Mouse (Mus musculus) midbrain, embryonic 11.5 days (tissue): ENCODE measurements at regions not wholly inside any gene's neighbourhood (a gene's known extent, or its start where the extent isn't known, plus 50 kb on each side); places are given as distances from the start of the nearest gene placed in this dataset.

Experiments used
- ATAC-seq: fragments of 200-750 bp; cut with Nextera tagmentation; 2 replicates; pipeline ENCODE4 v1.8.0; 2017; ENCODE audit warnings: moderate TSS enrichment, moderate library complexity; ENCODE audit not compliant: low FRiP score
- DNase-seq: peaks from one replicate; pipeline ENCODE4 v3.0.0; 2015; ENCODE audit warnings: low spot score; ENCODE audit errors: missing footprints
- H3K27ac ChIP-seq: fragments of 300-500 bp; sonication (generic); 2 replicates; pipeline ENCODE4 v1.5.1; 2014; ENCODE audit warnings: low read depth, low read length
- H3K27me3 ChIP-seq: fragments of 300-500 bp; sonication (generic); 2 replicates; pipeline ENCODE4 v1.6.1; 2014; ENCODE audit warnings: mild to moderate bottlenecking, low read length, moderate library complexity, mixed read lengths; ENCODE audit not compliant: control insufficient read depth, insufficient read depth
- H3K36me3 ChIP-seq: fragments of 300-500 bp; sonication (generic); 2 replicates; pipeline ENCODE4 v1.6.1; 2014; ENCODE audit warnings: mild to moderate bottlenecking, low read length, moderate library complexity, mixed read lengths; ENCODE audit not compliant: control insufficient read depth, insufficient read depth
- H3K4me1 ChIP-seq: fragments of 300-500 bp; sonication (generic); 2 replicates; pipeline ENCODE4 v1.6.1; 2014; ENCODE audit warnings: low read length; ENCODE audit not compliant: control insufficient read depth, insufficient read depth
- H3K4me2 ChIP-seq: fragments of 300-500 bp; sonication (generic); 2 replicates; pipeline ENCODE4 v1.6.1; 2014; ENCODE audit warnings: mild to moderate bottlenecking, moderate library complexity
- H3K4me3 ChIP-seq: fragments of 300-500 bp; sonication (generic); 2 replicates; pipeline ENCODE4 v1.5.1; 2014; ENCODE audit warnings: low read depth, low read length
- H3K9ac ChIP-seq: fragments of 300-500 bp; sonication (generic); 2 replicates; pipeline ENCODE4 v1.6.1; 2014; ENCODE audit warnings: low read length
- H3K9me3 ChIP-seq: fragments of 300-500 bp; sonication (generic); 2 replicates; pipeline ENCODE4 v1.6.1; 2016; ENCODE audit warnings: low read length; ENCODE audit not compliant: control insufficient read depth
- WGBS: fragments of 180-500 bp; shearing (Covaris S2); extraction: QIAGEN DNeasy Blood & Tissue Kit; methylation state at CpG from one replicate; pipeline ENCODE4 v1.1.7; 2014; 5-methylcytosine and 5-hydroxymethylcytosine counted together

DNA sequence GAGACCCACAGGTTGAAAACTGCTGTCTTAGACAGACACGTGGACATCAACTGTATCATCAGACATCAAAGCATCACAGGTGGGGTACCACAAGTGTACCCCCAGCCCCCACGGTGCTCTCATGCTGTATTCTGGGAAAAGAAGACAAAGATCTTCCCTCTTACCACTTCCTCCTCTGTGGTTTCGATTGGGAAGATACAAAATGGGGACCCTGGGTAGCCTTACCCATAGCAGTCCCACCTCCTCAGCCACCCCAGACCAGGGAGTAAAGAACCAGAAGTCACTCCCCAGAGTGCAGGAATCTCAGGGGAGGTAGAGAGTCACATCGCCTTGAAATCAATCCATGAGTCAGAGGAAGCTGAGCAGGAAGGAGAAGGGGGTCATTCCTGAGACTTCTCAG is 60.7 kb upstream of the Ctnnb1 start:
- Histone ChIP-seq H3K4me2 (no peak overlapping the region), H3K36me3 (no peaks in the 10 kb centered on the region), H3K9me3 (no peaks in the 10 kb centered on the region), H3K4me3 (no peak overlapping the region), H3K27me3 (no peaks in the 10 kb centered on the region), H3K4me1 (0 out of 2 replicates have a peak, but pooled peaks cover 4% of the 10 kb centered on the region), H3K27ac (no peak overlapping the region), H3K9ac (no peak overlapping the region)
- DNase-seq (no peak), ATAC-seq (no peak)
- 87% methylated on average over 4 of the region's 4 CpGs for whole genome bisulfite sequencing

DNA sequence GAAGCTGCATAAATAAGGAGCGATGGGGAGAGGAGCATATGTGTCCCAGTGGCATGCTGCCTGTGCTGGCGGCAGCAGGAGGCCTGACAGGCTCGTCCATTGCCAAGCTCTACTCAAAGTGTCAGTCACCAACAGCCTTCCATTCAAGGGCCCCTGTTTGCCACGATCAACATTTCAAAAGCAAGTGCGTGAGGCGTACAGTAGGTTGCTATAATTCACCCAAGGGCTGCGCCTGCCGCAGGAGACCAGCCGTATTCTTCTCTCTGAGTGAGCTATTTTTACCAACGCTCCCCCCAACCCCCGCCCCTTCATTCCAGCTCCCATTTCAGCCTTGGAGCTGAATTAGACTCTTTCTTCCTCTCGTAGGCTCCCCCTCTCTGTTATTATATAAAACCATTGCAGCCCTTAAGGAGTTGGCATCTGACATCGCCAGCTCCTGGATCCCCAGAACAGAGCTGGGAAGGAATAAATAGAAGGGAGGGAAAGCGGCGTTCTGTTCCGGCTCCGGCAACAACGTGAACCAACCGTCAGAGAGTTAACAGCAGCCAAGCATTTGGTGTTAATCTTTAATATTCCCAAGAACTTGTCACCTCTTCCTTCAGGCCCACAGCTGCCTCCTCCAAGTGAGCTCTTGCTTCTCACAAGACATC is 59.5 kb upstream of the Ctnnb1 start:
- Histone ChIP-seq H3K4me2 (no peak overlapping the region), H3K9me3 (no peaks in the 10 kb centered on the region), H3K27ac (no peak overlapping the region), H3K27me3 (no peaks in the 10 kb centered on the region), H3K4me1 (0 out of 2 replicates have a peak, but pooled peaks cover 4% of the 10 kb centered on the region), H3K36me3 (no peaks in the 10 kb centered on the region), H3K4me3 (no peak overlapping the region), H3K9ac (no peak overlapping the region)
- ATAC-seq (no peak), DNase-seq (no peak)
- WGBS, result 64% methylated on average over 19 of the region's 19 CpGs

DNA sequence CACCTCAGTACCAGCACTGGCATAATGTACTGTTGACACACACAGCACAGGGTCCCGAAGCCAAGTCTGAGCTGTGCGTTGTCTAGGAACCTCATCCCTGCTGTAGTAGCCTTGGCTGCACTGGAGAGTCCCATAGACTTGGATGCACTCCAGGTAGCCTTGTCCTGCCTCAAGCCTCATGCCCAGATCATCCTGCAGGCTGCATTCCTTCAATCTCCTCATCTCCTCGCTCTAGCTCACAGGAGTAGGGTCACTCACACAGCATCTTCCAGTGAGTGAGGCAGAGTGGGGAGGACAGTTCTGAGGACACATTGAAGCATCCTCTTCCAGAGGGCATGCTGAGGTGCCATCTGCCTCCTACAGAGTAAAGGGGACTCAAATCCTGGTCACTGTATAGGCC is 55.7 kb upstream of the Ctnnb1 start:
- ATAC-seq (no peak), DNase-seq (no peak)
- 94% methylated on average over 3 of the region's 3 CpGs for WGBS
- Histone ChIP-seq H3K9ac (no peak overlapping the region), H3K4me3 (no peak overlapping the region), H3K27me3 (no peaks in the 10 kb centered on the region), H3K9me3 (no peaks in the 10 kb centered on the region), H3K4me1 (no peaks in the 10 kb centered on the region), H3K27ac (no peak overlapping the region), H3K4me2 (no peak overlapping the region), H3K36me3 (no peaks in the 10 kb centered on the region)

DNA sequence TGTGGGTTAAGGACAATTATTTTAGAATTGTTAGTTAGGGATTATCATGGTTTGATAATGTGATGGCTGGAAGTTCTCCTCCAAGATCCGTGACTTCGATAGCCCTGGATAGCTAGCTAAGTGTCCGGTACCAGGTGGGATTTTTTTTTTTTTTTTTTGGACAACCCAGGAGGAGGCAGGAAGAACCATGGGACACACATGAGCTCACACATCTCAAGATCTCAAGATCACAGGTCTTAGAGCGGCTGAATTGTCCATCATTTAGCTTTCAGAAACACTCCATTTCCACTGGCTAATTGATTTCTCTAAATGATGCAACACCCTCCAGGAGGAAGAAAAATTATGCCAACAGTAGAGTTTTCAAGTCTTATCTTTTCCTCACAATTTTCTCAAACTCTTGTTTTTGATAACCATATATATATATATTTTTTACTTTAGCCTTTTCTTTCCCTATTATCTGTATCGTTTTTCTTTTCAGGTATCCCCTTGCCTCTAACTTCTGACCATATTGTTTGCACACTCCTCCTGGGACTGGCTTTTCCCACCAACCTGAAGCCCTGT is 54.5 kb upstream of the Ctnnb1 start:
- no peak for ATAC-seq
- WGBS, result 95% methylated on average over 5 of the region's 5 CpGs
- Histone ChIP-seq H3K4me1 (no peaks in the 10 kb centered on the region), H3K4me3 (no peak overlapping the region), H3K4me2 (no peak overlapping the region), H3K27me3 (no peaks in the 10 kb centered on the region), H3K36me3 (no peaks in the 10 kb centered on the region), H3K9ac (no peak overlapping the region), H3K27ac (no peak overlapping the region), H3K9me3 (no peaks in the 10 kb centered on the region)
- DNase-seq, result no peak

DNA sequence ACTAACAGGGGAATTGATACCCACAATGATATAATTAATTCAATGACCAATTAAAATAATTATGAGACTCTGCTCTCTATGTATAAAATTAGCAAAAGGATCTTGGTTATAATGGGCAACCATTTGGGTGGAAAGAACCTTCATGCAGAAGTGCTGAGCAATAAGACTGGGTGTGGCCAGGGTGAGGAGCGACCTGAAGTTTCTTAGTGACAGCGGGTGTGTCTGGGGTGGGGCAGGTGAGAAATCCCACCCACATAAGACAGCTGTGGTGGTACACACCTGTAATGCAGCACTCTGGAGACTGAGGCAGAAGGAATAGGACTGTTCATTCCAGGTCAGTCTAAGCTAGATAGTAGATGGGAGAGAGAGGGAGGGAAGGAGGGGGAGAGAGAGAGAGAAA is 51.9 kb upstream of the Ctnnb1 start:
- 92% methylated on average over 2 of the region's 2 CpGs for WGBS
- H3K9me3 ChIP-seq, result no peaks in the 10 kb centered on the region
- H3K36me3 ChIP-seq, result no peaks in the 10 kb centered on the region
- no peak for DNase-seq
- no peak overlapping the region for H3K4me2 ChIP-seq
- H3K4me3 ChIP-seq, result no peak overlapping the region
- H3K27me3 ChIP-seq, result no peaks in the 10 kb centered on the region
- H3K27ac ChIP-seq, result no peak overlapping the region
- H3K4me1 ChIP-seq, result no peaks in the 10 kb centered on the region
- no peak for ATAC-seq
- no peak overlapping the region for H3K9ac ChIP-seq
